Mouse (Mus musculus) liver, embryonic 18 days (tissue): Measurements from ENCODE around the gene Mpzl3. TPM values are rescaled to one million over a fixed set of nuclear protein-coding genes. Genes with fewer than 3 reads are reported as not detected.

Experiments used
- polyA plus RNA-seq: library from polyadenylated mRNA; depleted of rRNA; stranded (reverse); fragments of >200 nt; gene quantifications from 2 replicates; pipeline ENCODE4 v1.2.3, GENCODE M21; 2012; rRNA removed

Gene Mpzl3
- polyA plus RNA-seq = 0.84 and 1.00 TPM in 2 replicates

DNA sequence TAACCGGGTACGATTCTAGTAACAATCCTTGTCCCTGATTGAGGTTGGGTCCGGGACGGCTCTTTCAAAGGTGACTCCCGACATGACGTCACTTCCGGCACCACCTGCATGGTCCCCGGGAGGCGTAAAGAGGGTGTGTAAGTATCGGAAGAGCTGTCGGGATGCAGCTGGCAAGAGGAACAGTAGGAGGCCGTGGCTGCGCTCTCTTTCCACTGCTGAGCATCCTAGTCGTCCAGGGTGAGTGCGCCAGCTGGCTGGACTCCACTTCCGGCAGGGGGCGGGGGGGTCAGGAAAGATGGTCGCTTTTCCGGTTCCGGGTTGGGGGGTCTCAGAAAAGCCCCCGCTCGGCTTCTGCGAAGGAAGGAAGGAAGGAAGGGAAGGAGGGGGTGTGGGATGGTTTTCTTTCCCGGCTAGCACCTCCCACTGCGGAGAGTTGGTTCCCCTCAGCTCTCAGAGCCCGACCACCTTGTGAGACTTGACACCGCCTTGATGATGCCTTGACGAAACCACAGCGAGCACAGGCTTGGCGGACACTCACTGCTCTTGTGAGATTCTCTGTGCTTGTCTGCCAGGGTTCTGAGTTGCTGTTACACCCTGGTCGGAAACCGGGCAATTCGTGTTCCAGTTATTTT is at the start of gene Mpzl3:
Mpzl3 (plus strand) TSS at position 105 of the 632 bp plus-strand sequence.

GRCm38 (mm10) chr9:45009180-45010078 is 45.6 kb upstream of the Mpzl3 start, which contains the start of gene Cd3e:
Gene Cd3e, minus strand, starts transcription at chr9:45009627.

DNA sequence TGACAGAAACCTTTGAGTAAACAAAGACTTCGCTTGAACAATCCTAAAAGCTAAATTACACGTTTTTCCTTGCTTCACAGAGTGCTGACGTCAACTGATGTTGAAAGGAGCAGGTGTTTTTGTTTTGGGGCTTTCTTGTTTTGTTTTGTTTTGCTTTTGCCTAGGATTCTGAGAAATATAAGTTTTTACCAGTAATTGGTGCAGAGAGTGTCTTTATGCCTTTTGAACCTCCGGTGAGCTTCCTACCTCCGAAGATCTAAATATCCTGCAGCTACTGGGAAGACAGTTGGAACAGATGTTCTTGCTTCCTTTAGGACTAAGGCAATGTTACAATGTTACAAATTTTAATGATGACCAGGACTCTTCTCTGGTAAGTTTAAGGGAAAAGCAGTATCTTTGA is 15.5 kb upstream of the Mpzl3 start, which contains the start of gene Mpzl2:
Mpzl2 (plus strand) TSS at position 301 of the 400 bp plus-strand sequence.

DNA sequence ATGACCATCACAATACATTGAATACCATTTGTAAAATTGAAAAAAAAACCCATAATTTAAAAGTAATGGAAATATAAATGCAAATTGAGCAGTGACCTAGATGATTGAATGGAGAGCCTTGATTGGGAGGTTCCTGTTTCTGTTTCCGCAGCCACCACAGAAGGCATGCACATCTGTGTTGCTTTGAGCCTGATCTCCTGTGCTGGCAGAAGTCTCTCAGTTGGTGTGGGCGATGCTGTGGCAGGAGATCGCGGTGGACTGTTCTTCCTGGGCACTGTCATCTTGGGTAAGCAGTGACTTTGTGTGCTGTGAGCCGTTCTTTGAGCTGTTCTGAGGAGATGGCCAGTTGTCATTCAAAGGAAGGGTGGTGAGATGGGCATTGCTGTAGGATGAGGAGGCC is 24.0 kb downstream of the Mpzl3 start, which contains the start of gene Jaml:
Jaml (plus strand) TSS at position 173 of the 400 bp plus-strand sequence.

DNA sequence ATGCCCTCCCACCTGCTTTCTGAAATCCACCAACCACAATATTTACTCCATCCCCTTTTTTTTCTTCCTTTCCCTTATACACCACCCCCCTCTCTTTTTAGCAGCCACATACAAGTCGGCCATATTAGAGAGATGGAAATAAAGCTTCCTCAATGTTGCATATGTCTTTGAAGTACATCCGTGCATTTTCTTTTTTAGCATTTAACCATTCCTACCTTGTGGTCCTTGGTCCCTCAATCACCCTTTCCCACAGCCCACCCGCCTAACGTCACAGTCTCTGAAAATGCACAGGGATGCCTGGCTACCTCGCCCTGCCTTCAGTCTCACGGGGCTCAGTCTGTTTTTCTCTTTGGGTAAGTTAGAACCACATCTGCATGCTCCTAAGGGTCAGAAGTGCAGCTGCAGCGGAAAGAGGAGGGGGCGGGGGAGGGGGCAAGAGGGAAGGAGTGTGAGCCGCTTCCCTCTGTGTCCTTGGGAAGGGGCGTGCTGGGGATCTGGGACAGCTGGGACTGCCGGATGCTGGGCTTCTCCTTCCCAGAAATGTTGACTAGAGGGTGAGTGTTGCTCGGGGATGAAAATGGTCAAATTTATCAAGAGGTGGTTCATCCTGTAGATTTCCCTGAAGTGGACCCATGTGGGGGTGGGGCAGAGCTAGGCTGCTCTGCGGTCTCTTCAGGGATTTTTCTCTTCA is 62.9 kb downstream of the Mpzl3 start, which contains the start of gene Scn2b:
Scn2b (plus strand) TSS at position 42 of the 691 bp plus-strand sequence.

Other genes with a start within 250 kb of the Mpzl3 start
- 1.7 and 2.0 TPM in 2 replicates for gene Kmt2a, start 173.9 kb upstream of the Mpzl3 start, polyA plus RNA-seq
- 458 and 467 TPM in 2 replicates for gene Atp5l, start 134.4 kb upstream of the Mpzl3 start, polyA plus RNA-seq
- 8.1 and 8.3 TPM in 2 replicates for gene Ube4a, start 89.6 kb upstream of the Mpzl3 start, polyA plus RNA-seq
- gene Cd3g, start 74.8 kb upstream of the Mpzl3 start, polyA plus RNA-seq = 0.42 and 0.99 TPM in 2 replicates
- gene Cd3d, start 73.4 kb upstream of the Mpzl3 start, polyA plus RNA-seq = 0.22 and 0.30 TPM in 2 replicates
- 0.02 TPM in 1 of 2 replicates, not detected in the other for gene Cd3e, start 45.6 kb upstream of the Mpzl3 start, polyA plus RNA-seq
- 12.8 and 16.9 TPM in 2 replicates for gene Mpzl2, start 15.4 kb upstream of the Mpzl3 start, polyA plus RNA-seq
- 0.39 and 0.97 TPM in 2 replicates for gene Jaml, start 24.0 kb downstream of the Mpzl3 start, polyA plus RNA-seq
- 0.07 and 0.10 TPM in 2 replicates for gene Scn2b, start 62.6 kb downstream of the Mpzl3 start, polyA plus RNA-seq
- gene Scn4b, start 83.2 kb downstream of the Mpzl3 start, polyA plus RNA-seq = 0.30 and 0.42 TPM in 2 replicates
- 0.05 and 0.13 TPM in 2 replicates for gene BC049352, start 126.8 kb downstream of the Mpzl3 start, polyA plus RNA-seq
- 0.07 and 0.14 TPM in 2 replicates for gene Tmprss4, start 148.9 kb downstream of the Mpzl3 start, polyA plus RNA-seq
- gene Il10ra, start 214.0 kb downstream of the Mpzl3 start, polyA plus RNA-seq = 2.7 and 2.8 TPM in 2 replicates